Mouse (Mus musculus) layer of hippocampus, postnatal 10 days (tissue): ENCODE results near the gene Gipr. TPM values are rescaled to one million over a fixed set of nuclear protein-coding genes. Genes with fewer than 3 reads are reported as not detected.

Experiments
- DNase-seq, 2 experiments: peaks; one replicate each; pipeline ENCODE4 v3.0.0; 2021; ENCODE audit warnings: low spot score in 2 of 2
- long read RNA-seq: library from polyadenylated mRNA; stranded (forward); transcript quantifications from one replicate; pipeline ENCODE4 v2.0.0, GENCODE M21; 2023
- total RNA-seq, 2 experiments: library from RNA; stranded (reverse); gene quantifications; 2 replicates each; pipeline ENCODE4 v1.2.3; 2021

Gipr gene
- total RNA-seq = 1 to 10 TPM; 3.0 to 4.1 TPM
- long read RNA-seq, partial matches to known transcripts = 0 of 1 reads
- long read RNA-seq, other reads (novel, unspliced or antisense) = 1 of 1 reads

DNA sequence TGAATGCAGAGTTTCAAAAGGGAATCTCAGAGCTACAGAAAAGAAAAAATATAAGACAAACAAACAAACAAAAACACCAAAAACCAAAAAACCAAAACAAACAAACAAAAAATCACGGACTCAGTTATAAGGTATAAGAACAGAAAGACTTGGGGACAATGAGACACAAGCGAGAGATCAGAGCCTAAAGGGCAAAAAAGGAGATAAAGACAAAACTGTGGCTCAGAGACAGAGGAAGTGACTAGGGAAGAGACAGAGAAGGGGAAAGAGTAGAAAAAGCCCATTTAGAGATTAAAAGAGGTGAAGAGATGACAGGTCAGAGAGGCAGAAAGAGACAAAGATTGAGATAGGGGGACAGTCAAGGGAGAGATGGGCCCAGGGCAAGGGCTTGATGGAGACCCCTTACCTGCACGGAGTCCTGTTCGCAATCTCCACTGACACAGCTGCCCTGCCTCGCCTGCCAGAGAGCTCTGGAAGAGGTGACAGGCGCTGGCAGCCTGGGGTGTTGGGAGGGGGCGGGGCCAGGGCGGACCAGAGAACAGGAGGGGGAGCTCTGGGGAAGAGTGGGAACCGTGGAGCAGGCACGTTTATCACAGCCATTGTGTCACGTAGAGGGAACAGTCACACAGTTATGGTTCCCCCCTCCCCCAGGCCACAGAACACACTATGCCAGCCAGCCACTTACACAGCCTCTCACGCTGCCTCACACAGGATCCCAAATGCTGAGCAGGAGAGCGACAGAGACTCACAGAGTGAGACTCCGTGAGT is at the start of gene Gipr:
Gipr (minus strand) TSS at position 472 of the 768 bp plus-strand sequence.
- DNase-seq = no peak

DNA sequence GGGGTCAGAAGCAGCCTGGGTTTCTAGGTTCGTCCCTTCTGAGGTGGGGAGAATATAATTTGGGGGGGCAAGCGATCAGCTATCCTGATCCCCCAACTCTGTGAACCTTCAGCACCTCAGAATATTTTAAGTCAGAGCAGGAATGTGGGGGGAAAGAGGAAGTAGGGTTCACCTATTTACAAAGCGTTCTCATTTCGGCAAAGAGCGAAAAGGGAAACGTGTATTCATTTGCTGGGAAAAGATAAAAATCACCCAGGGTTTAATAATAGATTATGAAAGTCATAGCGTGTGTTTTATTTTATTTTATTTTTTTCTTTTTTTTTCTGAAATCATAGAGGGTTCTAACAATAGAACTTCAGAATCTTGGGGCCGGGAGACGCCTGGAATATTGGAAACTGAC is 49.0 kb upstream of the Gipr start:
- DNase-seq = no peak

DNA sequence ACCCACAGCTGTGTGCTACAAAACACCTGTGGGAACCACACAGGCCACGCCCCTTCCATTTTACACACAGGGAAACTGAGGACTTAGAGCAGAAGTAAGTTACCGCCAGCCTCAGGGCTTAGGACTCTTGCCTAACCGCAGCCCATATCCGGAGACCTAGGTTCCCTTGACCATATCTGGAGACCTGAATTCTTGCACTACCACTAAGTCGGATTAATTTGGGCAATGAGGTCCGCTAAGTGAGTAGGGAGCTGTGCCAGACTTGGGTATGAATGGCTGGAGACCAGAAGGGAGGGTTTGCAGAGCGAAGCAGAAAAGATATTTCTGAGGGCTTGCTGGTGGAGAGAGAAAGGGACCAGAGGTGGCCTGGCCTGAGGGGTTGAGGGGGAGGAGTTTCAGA is 48.4 kb upstream of the Gipr start:
- no peak for DNase-seq

DNA sequence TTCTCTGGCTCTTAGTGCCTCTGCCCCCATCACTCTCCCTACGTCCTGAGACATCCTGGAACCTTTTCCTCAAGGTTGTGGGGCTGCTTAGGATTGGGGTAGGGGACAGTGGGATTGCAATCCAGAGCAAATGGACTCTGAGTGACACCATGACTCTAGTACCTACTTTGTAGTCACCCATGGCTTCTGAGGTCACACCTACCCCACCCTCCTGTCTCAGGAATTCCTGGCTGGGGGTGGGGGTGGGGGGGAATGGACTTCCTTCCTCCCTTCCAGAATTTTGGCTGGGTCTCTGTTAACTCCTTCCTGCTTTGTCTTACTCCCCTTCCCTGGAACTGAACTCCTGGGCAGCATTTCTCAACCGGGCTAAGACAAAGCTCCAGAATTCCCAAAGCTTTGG is 47.5 kb upstream of the Gipr start:
- DNase-seq = no peak

DNA sequence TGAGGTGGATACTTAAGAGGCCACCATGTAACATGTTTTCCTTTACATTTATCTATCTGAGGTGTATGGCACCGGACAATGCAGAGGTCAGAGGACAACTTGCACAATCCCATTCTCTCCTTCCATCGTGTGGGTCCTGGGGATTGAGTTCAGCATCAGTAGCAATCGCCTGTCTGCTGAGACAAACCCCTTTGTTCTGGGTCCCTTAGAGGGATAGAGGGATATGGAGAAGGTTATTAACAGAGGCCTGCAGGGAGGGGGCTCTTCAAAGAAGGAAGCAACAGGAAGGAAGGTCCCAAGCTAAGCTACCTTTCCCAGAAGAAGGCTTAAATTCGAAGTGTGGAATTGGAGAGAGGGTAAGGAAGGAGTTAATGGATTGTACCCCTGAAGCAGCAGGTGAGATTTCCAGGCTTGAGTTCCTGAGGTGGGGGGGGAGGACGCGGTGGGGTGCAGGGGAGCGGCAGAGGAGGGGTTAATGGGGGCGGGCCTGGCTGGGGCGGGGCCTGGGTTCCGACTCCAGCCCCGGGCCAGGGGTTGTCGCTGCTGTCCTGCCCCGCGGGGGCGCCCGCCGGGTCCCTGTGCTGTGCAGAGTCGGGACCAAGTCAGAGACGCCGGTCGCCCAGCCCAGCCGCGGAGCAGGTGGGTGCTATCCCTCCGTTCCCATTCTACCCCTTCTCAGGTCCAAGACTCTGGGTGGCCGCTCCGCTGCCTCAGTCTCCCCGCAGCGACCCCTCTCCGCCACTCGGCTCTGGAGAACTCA is 46.2 kb upstream of the Gipr start, which contains the start of gene Gpr4:
Gpr4 (plus strand) TSS at position 543 of the 760 bp plus-strand sequence.
- DNase-seq = peak in 1 of 2 experiments; percentile 16

DNA sequence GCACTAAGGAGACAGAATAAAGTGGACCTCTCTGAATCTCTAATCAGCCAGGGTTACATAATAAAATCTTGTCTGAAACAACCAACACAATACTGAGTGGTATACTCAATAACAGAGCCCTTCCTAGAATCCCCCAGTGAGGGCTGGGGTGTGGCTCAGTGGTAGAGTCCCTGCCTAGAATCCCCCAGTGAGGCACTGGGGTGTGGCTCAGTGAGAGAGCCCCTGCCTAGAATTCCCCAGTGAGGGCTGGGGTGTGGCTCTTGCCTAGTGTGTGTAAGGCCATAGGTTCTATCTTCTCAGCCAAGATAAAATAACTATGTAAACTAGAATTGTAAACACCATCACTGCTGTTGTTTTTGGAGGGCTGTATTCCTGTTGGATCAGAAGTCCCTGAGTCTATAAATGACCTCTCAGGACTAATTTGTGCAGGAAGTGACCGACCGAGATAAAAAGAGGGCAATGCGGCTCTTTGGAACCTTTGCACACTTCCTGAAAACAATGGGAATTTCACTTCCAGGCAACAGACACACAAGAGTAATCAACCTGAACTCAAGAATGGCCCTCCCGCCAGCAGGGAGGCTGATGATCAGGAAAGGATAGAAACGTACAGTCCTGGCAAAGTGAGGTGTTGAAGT is 45.2 kb upstream of the Gipr start:
- DNase-seq = no peak

DNA sequence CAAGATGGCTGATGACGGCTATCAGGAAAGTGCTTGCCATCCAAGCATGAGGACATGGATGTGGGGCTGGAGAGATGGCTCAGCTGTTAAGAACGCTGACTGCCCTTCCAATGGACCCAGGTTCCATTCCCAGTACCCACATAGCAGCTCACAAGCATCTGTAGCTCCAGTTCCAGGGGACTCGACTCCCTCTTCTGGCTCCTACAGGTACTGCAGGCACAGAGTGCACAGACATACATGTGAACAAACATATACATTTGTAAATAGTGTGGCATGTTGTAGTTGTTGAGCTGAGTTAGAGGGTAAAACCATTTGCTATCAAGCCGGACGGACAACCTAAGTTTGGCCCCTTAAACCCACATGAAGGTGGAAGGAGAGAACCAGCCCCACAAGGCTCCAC is 44.1 kb upstream of the Gipr start:
- no peak for DNase-seq

DNA sequence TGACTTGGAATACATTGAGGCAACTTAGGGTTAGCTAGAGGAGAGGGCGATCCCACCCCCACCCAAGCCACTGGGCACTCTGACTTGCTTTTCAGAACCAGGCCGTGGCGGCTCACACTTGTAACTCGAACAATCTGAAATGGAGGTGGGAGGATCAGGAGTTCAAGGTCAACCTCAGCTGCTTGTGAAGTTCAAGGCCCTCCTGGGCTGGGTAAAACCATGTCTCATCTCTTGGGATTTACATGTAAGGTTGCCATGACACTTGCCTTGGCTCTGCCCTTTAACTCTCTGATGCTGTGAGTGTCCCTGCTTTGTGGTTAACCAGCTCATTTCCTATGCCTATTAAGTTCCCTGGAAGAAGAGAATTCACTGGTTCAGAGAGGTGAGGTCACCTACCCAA is 43.6 kb upstream of the Gipr start:
- no peak for DNase-seq

DNA sequence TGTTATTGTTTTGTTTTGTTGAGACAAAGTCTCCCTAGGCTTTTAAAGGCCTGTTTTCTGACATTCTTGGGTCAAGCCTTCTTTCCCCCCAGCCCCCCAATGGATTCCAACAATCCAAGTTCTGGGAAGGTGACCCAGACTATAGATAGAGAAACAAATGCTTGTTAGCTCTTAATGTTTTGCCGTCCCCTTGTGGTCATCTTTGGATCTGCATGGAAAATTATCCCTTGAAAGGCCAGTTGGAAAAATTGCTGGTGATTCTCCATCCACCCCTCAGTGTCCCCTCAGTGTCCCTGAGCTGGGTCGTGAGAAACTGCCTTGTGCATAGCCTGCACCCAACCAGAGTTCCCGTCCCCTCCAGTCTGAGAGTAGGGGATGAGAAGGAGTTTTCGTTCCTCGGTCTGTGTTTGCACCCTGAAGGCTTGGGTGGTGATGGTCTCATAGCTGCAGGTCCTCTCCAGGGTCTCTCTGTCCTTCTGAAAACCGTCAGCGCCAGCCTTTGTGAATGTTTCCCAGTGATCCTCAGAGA is 43.1 kb upstream of the Gipr start:
- peak; percentile 56 to 66 for DNase-seq

DNA sequence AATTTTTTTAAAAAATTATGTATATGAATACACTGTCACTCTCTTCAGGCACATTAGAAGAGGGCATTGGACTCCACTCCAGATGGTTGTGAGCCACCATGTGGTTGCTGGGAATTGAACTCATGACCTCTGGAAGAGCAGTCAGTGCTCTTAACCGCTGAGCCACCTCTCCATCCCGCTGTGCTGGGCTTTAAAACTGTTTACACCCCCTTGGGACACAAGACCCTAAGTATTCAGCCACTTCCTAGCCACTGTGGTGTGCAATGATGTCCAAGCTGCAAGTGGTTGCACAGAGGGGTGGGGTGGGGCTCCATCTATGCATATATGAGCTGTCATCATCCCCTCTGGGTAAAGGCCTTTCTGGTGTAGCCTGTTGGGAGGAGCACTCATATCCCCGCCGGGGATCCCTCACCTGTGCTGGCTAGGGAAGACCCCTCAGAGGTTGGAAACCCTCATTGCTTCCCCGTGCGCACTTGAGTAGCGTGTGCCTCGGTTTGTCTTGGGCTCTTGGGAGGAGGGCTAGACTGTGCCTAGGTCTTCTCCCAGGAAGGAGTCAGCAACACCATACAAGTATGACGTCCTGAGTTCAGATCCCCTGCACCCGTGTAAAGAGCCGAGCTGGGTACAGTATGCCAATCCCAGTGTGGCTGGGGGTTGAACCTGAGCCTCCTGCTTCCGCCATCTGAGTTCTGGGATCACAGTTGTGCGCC is 42.4 kb upstream of the Gipr start:
- no peak for DNase-seq

DNA sequence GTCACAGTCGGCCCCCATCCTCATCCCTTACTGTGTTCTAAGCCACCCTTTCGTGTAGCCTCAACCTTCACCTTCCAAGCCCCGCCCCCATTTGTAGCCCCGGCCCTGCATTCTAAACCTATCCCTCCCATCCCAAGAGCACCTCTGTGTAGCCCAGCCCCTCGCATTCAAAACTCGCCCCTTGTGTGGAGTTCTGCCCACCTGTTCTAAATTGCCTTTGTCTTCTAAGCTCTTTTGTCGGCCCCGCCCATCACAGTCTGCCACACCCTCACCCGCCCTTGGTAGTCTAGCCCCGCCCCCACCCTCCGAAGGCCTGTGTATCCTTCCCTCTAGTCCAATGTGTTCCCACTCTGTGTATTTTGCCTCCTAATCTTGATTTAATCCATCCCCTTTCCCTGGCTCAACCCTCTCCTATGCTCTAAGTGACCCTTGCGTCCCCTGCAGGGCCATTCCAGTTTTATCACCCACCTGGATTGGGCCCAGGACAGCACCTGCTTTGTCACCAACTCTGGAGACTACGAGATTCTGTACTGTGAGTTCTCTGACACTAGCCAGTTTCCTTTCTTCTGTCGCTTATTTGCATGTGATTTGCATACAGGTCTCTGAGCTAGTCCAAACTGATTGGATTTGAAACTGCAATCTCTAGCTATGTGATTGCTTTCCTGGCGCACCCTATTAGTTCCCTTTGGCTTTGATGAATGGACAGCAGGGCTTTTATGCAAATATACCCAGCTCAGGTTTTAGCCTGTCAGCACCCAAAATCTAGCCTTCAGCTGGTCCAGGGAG is 36.3 kb upstream of the Gipr start:
- DNase-seq = no peak

DNA sequence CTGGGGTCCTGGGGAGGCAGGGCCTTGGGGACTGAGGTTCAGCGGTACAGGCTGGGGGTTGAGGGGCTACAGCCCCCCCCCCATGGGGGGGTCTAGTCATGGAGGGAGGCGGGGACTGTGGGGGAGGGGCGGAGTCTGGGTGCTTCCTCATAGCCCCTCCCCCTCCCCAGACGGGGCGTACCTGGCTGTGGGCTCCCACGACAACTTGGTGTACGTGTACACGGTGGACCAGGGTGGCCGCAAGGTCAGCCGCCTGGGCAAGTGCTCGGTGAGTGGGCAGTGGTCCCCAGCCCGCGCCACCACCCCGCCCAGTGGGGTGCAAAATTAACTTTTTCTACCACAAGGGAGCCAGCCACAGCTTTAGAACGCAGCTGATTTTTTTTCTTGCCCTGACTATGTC is 35.7 kb upstream of the Gipr start:
- DNase-seq = no peak

DNA sequence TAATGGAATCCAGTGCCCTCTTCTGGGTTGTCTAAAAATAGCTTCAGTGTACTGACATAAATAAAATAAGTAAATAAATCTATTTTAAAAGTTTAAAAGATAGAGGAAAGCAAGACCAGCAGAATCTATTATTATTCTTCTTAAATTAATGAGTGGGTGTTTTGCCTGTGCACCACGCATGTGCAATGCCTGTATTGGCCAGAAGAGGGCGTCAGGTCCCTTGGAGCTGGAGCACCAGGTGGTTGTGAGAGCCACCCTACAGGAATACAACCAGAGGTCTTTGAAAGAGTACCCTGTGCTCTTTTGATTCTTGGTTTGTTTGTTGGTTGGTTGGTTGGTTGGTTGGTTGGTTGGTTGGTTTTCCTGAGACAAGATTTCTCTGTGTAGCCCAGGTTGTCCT is 32.1 kb upstream of the Gipr start:
- no peak for DNase-seq

DNA sequence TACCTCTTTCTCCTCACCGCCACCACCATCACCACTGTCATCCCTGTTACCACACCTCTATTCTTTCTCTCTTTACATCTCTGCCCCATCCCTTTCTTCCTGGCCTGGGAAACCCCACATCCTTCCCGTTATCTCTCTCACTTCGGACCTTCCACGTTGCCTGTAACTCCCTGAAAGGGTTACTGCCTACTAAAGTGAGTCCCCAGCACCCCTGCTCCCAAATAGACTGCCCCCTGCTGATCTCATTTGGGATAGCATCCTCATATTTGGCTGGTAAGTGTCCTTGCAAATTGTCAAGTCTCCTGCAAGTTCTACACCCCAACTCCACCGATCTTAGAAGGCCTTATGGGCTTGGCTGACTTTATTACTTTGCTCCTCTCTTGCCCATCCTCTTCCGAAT is 30.7 kb upstream of the Gipr start:
- DNase-seq = peak; percentile 44 to 48

DNA sequence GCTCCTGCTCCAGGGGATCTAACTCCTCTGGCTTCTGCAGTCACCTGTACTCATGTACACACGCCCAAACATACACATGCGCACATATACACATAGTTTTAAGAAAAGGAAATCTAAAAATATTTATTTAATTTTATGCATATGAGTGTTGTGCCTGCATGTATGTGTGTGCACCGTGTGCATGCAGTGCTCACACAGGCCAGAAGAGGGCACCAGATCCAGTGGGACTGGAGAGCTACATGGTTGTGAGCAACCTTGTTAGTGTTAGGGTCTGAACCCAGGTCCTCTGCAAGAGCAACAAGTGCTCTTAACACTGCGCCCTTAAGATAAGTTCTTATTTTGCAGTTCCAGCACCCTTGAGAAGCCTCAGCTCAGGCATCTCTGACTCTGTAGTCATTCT is 28.7 kb upstream of the Gipr start:
- no peak for DNase-seq

DNA sequence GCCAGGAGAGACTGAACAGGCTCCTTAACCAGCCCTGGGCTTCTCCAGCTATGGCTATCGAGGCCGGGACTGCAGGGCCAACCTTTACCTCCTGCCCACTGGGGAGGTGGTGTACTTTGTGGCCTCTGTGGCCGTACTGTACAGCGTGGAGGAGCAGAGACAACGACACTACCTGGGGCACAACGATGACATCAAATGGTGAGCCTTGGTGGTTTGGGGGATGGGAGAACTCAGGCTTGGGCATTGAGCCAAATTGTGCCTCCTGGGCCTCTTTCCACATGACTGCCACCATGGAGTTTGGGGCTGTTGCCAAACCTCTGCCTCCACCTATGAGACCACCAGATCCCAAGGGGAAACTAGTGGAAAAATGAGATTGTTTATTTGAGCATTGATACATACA is 18.8 kb upstream of the Gipr start:
- DNase-seq = peak in 1 of 2 experiments; percentile 44

DNA sequence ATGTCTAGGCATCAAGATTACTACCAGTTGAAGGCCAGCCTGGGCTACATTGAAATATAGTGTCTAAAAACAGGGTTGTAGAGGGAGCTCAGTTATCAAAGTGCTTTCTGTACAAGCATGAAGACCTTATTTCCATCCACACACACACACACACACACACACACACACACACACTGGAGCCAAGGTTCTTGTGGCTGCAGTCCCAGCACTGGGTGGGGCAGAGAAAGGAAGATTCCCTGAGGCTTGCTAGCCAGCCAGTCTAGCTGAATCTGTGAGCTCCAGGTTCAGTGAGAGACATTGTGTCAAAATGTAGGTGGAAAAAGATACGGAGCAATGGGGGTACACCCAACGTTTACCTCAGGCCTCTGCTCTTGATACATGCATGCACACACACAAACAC is 18.3 kb upstream of the Gipr start:
- DNase-seq = no peak

DNA sequence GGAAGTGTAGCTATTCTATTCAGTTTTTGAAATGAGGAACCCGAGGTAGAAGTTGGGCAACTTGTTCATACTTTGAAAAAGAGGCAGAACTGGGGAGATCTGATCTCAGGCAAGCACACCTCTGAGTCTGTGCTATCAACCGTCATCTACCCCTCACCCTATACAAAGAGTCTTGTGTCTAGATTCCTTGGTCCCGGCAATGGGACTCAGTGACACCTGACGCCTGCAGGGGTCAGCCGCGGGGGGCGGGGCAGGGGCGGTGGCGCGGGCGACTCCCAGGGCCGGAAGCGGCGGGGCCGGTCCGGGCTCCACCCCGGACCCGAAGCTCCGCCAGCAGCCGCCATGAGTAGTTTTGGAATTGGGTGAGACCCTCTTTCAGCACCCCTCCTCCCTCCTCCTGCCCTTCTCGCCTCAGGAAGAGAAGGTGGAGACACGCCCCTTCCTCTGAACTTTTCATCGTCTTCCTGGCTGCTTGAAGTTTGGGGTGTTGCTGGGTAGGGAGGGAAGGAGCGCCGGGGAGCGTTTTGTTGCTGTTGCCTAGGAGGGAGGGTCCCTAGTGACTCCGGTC is 15.0 kb upstream of the Gipr start:
- DNase-seq = no peak

DNA sequence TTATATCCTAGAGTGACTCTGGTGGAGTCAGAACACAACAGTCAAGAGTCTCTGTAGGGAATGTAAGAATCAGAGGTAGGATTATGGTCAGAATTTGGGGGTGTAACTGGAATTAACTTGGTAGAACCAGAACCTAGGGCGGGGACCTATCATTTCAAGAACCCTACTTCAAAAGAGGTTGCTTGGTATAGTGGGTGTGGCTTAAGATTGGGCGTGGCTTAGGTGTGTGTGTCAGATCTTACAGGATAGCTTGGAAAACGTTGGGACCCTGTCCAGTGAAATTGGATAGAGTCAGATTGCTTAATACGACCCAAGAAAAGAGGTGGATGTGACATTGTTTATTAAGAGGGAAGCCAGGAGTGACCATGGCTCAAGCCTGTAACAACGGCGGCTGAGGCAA is 14.0 kb upstream of the Gipr start:
- DNase-seq = no peak

DNA sequence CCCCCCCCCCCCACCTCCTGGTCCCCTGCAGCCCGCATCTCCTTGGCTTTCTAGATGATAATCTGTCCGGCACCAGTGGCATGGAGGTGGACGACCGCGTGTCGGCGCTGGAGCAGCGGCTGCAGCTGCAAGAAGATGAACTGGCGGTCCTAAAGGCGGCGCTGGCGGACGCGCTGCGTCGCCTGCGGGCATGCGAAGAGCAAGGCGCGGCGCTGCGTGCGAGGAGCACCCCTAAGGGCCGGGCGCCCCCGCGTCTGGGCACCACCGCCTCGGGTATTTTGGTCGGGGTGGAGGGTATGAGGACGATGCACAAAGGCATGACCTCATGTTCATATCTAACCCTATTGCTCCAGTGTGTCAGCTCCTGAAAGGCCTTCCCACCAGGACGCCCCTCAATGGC is 13.2 kb upstream of the Gipr start:
- DNase-seq = peak; percentile 59 to 75
